Mouse (Mus musculus) common myeloid progenitor, adult 5-6 weeks (primary cell): ENCODE results near the gene Gm5134. TPM values are rescaled to one million over a fixed set of nuclear protein-coding genes. Genes with fewer than 3 reads are reported as not detected.
"Not testable (repeated sequence)": the region's sequence is repeated elsewhere in the genome, so short reads cannot be mapped to it uniquely, and the experiment has no call there.

ENCODE experiments used
- ATAC-seq: replicated peaks from 2 replicates; pipeline ENCODE4 v1.8.0; 2016; ENCODE audit warnings: low read depth, mild to moderate bottlenecking, moderate TSS enrichment, inconsistent platforms; ENCODE audit not compliant: poor library complexity, severe bottlenecking
- total RNA-seq: library from RNA; stranded (forward); fragments of 200-1000, 187-1606 nt; gene quantifications from 2 replicates; pipeline ENCODE4 v1.2.3, GENCODE M21; 2017

Gene Gm5134
- total RNA-seq, 1 experiment from 2014 or later: 0.46 TPM

DNA sequence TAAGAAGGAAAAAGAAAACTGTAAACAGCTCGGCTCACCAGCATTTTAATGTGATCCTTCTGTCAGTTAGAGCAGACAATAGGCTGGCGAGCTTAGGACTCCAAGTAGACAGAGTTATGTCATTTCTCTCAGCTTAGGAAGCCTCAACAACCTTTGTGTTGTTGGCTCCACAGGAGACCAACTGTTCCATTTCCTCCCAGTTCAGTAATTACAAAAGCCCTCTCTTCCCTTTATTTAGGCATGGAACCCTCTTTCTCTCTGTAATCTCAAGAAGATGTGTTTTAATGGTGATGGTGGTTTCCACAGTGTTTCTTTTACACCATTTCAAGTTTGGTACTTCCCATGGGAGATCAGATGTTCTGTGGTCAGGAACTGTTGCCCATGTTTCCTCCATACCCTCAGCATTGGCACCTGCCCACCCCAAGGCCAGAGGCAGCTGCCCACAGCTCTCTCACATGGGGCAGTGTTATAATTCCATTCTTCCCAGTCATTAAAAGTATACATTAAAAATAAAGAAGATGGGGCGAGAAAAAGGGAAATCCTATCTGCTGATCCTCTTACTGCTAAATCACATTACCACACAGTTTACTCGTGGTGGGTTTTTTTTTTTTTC is 36.2 kb downstream of the Gm5134 start:
- no peak for ATAC-seq

DNA sequence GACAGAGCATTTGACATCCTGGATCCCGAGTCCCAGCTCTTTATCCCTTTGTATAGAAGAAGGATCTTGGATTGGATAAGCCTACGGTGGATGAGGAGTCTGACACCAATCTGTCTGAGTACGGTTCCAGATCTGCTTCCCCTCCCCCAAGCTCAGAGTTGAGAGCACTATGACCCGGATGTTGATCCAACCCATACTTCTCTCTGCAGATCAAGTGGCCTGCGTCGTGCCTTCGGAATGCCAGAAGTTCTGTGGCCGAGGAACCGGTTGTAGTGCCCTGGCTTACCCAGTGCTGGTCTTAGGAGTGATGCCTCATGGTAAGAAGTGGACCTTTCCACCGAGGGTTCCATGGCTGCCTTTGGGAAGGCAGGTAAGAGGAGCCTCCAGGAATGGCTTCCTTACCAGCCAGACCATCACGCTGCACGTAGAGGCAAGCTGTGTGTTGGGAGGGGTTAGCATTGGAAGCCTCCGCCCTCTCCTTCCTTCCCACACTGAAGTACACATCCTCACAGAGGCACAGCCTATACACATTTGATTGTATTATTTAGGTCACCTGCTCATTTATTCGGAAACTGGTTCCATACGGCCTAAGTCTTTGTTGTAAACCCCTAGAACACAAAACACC is 39.4 kb downstream of the Gm5134 start:
- no peak for ATAC-seq

DNA sequence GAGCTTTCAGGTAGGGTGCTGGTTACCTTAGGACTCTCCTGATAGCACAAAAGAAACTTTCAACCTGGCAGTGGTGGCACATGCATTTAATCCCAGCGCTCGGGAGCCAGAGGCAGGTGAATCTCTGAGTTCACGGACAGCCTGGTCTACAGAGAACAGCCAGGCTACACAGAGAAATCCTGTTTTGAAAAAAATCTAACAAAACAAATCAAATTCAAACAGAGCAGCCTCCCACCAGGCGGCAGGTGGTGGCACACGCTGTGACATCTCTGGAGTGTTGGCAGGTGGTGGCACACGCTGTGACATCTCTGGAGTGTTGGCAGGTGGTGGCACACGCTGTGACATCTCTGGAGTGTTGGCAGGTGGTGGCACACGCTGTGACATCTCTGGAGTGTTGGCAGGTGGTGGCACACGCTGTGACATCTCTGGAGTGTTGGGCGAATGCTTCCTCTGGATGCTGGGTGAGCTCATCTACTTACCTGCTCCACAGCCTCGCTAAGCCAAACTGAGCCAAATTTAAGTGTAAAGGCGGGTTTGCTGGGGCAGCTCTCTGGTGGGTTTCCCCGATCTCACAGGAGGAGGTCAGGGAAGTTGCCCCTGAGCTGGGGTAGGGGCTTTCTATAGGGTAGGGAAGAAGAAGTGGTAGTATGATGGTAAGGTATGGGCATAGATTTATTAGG is 40.4 kb downstream of the Gm5134 start:
- ATAC-seq: not testable (repeated sequence)

DNA sequence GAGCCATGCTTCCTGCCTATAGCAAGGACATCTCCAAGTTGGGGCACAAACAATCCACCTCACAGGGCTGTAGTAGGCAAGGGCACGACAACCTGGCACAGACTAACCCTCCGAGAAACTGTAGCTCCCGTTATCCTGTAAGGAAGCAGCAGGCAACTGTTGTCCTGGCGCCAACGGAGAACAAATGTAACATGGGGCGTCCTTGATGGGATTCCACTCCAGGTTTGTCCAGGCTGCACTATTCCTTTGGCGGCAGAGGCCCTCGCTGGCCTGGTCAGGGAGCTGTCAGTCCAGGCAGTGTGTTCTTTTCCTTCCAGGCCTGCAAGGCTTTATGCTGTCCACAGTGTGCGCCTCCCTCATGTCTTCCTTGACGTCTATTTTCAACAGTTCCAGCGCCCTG is 41.1 kb downstream of the Gm5134 start:
- ATAC-seq: no peak

DNA sequence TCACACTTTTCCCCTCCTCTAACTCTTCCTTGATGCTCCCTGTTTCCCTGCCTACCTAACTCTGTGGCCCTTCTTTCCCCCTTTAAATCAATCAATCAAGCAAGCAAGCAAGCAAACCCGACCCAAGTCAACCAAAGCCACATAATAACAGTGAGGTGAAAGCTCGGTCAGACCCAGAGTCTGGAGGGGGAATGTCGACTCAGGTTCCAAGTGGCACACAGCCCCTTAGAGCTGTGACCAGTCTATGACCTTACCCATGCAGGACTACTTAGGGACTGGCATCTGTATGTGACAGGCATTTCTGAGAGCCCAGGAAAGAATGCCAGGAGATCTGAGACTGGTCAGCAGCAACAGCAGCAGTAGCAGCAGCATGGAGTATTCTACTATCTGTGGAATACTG is 42.0 kb downstream of the Gm5134 start:
- ATAC-seq: no peak

DNA sequence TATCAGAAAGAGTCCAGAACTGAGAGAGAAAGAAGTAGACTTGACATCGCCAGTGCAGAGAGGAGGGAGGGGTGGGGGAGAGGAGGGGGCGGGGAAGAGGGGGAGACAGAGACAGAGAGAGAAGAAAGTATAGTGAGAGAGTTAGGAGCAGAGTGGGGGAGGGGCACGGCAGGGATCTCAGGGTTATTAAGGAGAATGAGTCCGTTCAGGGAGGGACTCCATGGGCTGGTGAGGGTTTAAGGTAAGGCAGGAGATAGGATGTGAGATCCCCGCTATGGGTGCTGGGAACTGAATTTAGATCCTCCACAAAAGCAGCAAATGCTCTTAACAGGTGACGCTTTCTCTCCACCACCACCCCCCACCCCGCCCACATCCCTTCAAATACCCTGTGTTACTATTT is 46.8 kb downstream of the Gm5134 start:
- ATAC-seq: no peak

DNA sequence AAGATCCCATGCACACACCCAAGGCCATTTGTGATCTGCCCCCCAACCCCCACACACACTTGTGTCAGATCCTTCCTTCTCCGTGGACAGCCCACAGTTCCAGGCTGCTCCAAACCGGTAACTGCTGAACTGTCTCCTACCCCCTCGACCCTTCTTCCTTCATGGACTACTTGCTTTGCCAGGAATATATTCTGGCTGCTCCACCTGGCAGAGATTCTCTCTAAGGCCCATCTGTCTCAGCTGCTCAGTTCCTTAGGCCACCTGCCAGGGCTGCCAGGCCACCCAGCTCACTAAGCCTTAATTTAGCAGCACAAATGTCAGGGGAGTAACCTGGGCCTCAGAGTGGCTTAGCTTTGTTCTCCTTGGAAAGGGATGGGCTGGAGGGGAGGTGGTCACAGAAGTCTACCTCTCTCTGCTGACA is 47.8 kb downstream of the Gm5134 start:
- no peak for ATAC-seq

DNA sequence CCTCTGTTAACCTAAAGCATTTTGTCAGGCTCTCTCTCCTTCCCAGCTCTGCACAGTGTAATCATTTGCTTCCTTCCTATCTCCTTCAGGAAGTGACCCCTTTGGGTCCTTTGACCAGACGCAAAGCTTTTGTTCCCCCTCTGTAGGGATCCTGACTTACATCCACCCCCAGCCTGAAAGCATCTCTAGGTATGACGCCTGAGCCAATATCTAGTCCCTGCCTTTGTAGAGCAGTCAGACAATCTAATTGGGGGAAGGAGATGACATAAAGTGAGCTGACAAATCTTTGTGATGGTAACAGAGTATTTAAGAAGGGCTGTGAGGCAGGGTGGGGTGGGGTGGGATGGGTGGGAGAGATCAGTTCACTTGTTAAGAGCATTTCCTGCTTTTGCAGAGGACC is 48.3 kb downstream of the Gm5134 start:
- ATAC-seq: no peak

DNA sequence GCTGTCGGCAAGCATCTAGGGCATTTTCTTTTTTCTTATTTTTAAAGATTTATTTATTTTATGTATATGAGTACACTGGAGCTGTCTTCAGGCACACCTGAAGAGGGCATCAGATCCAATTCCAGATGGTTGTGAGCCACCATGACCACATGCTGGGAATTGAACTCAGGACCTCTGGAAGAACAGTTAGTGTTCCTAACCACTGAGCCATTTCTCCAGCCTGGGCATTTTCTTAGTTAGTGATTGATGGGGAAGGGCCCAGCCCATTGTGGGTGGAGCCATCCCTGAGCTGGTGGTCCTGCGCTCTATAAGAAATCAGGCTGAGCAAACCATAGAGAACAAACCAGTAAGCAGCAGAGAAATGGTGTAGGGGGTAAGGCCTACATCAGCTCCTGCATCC is 48.9 kb downstream of the Gm5134 start:
- ATAC-seq: no peak

DNA sequence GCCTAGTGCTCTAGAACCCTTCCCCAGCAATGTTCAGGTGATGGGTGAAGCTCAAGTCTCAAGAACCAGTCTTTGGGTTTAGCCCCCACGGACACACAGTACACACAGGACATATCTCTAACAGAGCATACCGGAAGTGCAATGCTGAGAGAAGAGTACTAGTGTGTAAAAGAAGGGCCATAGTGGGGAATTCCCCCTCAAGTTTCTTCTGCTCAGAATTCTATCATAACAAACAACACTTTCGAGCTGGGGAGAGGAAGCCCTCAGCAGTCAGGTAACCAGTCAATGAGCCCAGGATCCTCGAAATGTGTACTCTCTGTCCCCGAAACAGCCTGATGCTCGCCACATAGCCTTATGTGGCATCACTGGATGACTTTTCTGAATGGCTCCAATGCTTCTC is 52.1 kb downstream of the Gm5134 start:
- no peak for ATAC-seq

DNA sequence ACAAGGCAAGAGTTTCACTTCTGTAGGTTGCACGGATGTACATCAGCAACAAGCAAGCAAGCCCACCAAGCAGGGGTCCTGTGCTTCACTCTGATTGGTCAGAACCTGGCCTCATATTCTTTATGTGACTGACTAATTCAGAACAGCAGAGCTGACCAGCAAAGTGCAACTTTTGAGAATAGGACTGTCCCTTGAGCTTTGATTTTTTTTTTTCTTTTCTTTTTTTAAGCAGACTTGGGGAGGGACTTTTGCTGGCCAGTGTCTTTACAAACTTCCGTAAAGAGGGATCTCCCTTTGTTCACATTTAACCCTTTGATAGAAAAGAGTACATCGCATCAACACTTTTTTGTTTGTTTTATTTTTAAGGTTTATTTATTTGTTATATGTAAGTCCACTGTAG is 55.5 kb downstream of the Gm5134 start:
- ATAC-seq: no peak

DNA sequence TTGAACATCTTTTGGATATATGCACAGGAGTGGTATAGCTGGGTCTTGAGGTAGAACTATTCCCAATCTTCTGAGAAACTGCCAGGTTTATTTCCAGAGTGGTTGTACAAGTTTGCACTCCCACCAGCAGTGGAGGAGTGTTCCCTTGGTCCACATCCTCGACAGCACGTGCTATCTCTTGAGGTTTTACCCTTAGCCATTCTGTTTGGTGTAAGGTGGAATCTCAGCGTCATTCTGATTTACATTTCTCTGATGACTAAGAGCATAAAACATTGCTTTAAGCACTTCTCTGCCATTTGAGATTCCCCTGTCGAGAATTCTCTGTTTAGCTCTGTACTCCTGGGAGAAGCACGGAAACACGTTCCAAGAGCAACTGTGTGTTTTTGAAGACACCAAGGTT is 58.6 kb downstream of the Gm5134 start:
- ATAC-seq: no peak

DNA sequence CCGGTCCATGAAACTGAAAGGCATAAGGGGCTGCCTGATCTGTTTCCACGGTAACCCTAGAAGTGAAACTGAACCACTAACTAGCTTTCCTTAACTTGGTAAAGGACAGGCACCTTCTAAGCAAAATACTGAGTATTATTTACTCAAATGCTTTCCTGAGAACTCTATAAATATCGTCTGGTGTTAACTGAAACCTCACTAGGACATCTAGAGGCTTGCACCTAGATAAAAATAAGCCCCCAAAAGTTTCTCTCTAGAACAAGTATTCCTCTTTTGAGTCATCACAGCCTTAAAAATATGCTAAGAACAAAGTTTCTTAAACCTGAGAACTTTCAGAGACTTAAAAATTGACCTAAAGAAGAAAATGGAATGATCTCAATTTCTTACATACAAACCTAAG is 62.6 kb downstream of the Gm5134 start:
- ATAC-seq: no peak

DNA sequence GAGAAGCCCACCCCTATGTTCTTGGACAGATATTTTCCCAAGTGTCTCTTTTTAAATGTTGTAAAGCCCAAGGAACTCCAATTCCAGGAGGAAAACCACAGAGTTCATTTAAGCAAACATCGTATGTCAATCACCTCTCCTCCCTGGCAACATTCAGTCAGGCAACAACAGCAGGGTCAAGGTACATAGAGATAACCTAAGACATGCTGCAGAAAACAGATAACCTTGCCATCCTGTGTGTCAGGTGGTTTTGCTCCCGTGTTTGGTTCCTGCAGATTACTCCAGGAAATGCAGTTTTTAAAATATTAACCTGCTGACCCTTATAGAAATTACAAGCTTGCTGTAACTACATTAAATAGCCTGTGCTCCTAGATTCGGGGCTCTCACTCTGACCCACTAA is 67.4 kb downstream of the Gm5134 start:
- no peak for ATAC-seq

DNA sequence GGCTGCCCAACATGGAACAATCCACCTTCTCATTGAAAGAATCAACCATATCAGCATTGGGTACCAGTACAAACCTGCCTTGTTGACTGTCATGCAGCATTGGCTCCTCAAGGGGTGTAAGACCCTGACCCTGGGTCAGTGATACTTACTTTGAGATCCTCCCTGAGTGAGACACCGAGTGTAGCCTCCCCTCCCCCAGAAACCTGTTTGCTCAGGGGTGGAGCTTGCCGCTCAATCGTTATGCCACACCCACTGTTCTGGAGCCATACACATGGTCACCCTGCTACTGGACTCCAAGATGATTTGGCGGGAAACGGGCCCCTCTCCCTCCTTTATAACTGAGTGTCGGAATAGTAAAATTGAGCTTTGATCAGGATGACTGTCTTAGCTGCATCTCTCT is 69.6 kb downstream of the Gm5134 start:
- ATAC-seq: no peak

DNA sequence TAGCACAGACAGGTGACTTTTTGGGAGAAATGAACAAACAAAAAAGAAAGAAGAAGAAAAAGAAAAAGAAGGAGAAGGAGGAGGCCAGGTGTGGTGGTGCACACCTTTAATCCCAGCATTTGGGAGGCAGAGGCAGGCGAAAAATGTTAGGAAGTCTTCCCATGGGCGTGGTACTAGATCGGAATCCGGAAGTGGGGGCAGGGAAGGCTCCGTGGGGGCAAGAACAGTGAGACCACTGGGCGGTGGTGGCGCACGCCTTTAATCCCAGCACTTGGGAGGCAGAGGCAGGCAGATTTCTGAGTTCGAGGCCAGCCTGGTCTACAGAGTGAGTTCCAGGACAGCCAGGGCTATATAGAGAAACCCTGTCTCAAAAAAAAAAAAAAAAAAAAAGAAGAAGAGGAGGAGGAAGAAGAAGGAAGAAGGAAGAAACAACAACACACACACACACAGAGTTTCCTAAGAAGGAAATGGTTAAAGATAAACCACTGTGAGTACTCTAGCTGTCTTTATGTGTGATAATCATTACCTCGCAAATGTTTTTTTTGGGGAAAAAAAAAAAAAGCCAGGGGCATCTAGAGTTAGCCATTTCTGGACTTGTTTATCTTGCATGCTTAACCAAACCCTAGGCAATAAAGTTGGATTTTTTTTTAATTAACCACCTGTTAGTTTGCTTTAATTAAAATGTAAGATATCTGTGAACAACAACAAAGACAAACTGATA is 71.3 kb downstream of the Gm5134 start:
- no peak for ATAC-seq

DNA sequence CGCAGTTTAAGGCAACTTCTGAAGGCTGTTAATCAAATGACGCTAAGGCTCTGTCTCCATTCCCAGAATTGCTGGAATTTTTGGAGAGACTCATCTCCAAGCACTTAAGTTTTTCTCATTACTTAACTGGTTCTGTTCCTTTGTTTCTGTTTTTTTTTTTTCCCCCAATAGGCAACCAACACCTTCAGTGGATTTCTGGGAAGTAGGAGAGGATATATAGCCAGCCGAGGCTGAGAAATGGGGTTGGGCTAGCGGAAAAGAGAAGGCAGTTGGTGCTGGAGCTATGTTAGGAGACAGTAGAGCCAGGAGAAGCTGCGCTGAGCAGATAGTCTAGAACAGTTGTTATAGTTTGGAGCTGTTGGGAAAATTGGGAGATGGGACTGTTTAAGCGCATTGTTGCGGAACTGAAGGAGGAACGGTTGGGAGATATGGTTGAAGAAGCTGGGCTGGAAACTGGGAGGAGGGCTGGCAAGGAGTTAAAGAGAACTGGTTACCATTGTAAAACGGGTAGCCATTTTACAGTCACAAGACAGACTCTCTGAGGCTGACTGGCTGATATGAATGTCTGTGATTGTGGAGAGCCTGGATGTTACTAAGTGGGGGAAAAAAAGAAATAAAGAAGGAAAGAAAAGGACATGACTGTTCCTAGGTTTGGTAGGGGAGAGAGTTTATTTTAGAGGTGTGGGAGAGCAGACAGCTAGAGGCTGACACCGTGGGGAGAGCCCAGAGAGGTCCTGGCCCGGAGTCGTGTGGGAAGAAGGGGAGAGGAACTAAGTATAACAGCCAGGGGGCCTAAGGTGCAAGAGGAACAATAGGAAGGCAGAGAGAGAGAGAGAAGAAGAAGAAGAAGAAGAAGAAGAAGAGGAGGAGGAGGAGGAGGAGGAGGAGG is 73.1 kb downstream of the Gm5134 start:
- no peak for ATAC-seq

DNA sequence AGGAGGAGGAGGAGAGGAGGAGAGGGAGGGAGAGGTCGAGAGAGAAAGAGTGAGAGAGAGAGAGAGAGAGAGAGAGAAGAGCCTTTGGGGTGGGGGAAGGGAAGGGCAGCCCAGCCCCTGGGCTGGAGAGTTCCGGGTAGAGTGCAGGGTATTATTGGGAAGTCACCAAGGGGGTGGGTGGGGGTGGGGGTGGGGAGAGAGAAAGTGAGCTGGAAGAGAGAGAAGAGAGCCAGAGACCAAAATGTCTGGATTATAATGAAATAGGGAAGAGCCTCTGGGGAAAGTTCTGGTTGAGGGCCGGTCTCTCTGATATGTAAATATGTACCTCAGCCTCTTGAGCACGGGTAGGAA is 73.7 kb downstream of the Gm5134 start:
- no peak for ATAC-seq

DNA sequence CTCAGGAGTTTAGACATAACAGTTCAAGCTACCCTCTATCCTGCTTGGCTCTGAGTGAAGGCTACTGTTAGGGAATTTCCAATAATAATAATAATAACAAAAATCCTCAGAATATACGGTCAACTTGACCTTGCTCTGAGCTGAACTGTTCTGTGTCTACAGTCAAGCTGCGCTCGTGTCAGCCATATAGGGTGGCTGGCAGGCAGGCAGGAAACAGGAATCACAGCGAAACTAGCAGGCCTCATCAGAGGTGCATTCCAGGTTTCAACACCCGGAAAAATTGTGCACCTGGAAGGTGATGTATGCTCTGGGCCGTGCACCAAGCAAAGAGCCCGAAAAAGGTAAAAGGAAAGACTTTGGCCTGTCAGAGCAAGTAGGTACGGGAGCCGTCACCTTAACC is 74.1 kb downstream of the Gm5134 start:
- no peak for ATAC-seq

DNA sequence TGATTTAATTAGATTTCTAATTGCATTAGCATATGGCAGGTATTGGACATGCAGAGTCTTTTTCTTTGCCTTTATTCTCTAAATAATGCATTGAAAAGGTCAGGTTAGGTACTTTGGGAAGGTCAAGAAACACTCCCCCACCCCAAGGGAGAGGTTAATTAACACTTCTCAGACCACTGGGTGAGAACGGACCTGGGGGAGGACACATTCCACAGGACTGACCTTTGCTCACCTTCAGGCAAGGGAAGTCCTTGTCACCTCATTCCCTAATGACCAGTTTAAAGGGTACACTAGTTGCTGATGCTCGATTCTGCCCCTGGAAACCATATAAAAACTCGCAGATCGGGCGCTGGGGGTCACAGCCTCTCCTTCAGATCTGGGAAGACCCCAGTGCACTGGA is 75.0 kb downstream of the Gm5134 start:
- ATAC-seq: no peak
